Mouse (Mus musculus) C3H10T1/2 (cell line): ENCODE results near the gene Gm3055. TPM values are rescaled to one million over a fixed set of nuclear protein-coding genes. Genes with fewer than 3 reads are reported as not detected.

Experiments
- polyA plus RNA-seq, 2 experiments: library from polyadenylated mRNA; unstranded; fragments of >200 nt; fragmentation: generic; extraction: Trizol; gene quantifications; one replicate each; pipeline ENCODE4 v1.2.1; 2012; ENCODE audit warnings: missing spikeins in 2 of 2

Gene Gm3055
- polyA plus RNA-seq = under 1 TPM in 1 of 2 experiments, not detected in 1; 0.60 TPM

DNA sequence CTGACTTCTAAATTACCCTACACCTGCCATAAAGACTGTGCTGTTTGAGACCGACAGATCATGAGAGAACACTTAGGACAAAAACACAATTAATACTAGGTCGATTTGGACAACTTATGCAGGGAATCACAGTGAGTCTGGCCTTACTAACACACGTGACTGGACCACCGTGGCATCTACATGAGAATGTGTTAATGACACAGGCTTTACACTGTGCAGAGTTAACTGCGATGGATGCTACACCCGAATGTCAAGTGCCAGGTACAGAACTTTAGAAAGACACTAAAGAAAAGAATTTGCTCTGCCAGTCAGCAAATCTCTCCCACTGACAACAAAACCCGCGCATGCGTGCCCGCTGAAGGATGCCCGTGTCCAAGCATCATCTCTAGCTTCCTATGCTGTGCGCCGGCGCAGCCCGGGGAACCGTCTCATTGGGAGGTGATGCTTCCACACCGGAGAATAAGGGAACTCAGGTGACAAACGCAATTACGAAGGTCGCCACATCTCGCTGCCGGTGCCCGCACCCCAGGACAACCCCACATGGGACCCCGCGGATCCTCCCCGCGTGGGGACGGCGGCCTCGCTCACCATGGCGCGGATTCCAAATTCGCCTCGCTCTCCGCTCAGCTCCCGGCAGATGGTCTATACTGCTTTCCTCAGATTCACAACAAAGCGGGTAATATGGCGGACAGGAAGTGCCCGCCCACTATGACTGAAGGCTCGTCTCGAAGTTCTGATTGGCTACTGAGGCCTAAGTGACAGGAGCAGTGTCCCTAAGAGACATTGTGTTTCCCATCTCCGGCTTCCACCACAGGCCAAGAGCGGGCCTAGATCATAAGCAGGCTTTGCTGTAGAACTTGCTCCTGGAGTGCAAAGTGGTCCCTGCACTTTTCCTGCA lies at the start of gene Gm3055:
TSS of gene Gm3055 (minus strand) at position 656 of the 898 bp plus-strand sequence.

DNA sequence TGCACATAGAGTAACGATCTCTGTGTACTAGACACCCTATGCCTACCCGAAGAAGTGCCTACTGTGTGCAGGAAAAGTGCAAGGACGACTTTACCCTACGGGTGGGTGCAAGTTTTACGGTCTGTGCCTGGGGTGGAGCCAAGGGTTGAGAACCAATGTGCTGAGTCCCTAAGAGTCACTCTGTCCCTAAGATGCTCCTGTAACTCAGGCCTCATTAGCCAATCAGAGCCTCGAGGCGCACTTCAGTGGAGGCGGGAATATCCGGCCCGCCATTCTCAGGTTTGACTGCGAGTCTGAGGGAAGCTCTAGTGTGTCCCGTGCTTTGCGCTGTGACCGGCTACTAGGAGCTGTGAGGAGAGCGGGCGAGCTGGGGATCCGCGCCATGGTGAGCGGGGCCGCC lies 40.9 kb upstream of the Gm3055 start, which contains the start of gene Gm4767:
TSS of gene Gm4767 (plus strand) at position 288 of the 400 bp plus-strand sequence.

DNA sequence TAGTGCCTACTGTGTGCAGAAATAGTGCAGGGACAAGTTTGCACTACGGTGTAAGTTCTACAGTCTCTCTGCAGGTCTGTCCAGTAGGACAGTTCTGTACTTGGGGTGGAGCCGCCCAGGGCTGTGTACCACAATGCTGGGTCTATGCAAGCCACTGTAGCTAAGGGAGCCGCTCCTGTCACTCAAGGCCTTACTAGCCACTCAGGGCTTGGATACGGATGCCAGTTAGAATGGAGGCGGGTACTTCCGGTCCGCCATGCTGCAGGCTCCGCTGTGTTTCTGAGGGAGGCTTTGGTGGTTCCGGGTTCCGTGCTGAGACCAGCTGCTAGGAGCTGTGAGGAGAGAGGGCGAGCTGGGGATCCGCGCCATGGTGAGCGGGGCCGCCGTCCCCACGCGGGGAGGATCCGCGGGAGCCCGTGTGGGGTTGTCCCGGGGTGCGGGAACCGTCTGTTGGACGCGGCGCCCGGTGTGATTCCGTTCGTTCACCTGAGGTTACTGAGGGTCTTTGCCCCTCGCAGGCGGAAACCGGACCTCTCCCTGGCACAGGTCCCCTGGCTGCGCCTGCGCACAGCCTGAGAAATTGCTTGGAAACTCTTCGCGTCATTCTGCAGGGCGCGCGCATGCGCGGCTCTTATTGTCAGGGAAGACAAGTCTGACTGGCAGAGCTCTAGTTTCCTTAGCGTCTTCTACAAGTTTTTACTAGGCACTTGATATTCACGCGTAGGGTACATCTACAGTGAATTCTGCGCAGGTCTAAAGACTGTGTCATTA lies 66.2 kb downstream of the Gm3055 start, which contains the start of gene Zfp433:
TSS of gene Zfp433 (plus strand) at position 295 of the 771 bp plus-strand sequence.

Other genes with a start within 250 kb of the Gm3055 start
- under 1 TPM; 0.22 to 0.24 TPM for gene Gna15, start 246.9 kb downstream of the Gm3055 start, polyA plus RNA-seq
- gene Gna11, start 226.0 kb downstream of the Gm3055 start, polyA plus RNA-seq = 100 to 1,000 TPM; 106 to 118 TPM
- gene Aes, start 211.7 kb downstream of the Gm3055 start, polyA plus RNA-seq = 1,000 to 10,000 TPM; 1,359 to 1,572 TPM
- 100 to 1,000 TPM in 1 of 2 experiments, 1 to 10 TPM in 1; 6.0 to 202 TPM for gene Tle2, start 196.6 kb downstream of the Gm3055 start, polyA plus RNA-seq
- gene Tle6, start 170.1 kb downstream of the Gm3055 start, polyA plus RNA-seq = 10 to 100 TPM; 22.0 to 71.5 TPM
- gene BC025920, start 164.9 kb downstream of the Gm3055 start, polyA plus RNA-seq = 1 to 10 TPM in 1 of 2 experiments, under 1 TPM in 1; 0.25 to 1.0 TPM
- 10 to 100 TPM; 13.1 to 36.0 TPM for gene Sirt6, start 143.4 kb downstream of the Gm3055 start, polyA plus RNA-seq
- gene Ankrd24, start 142.6 kb downstream of the Gm3055 start, polyA plus RNA-seq = 10 to 100 TPM in 1 of 2 experiments, 1 to 10 TPM in 1; 4.7 to 18.1 TPM
- gene Gm10778, start 122.1 kb downstream of the Gm3055 start, polyA plus RNA-seq = under 1 TPM; 0.04 to 0.45 TPM
- 1 to 10 TPM in 1 of 2 experiments, under 1 TPM in 1; 0.08 to 1.1 TPM for gene Zfp433, start 66.3 kb downstream of the Gm3055 start, polyA plus RNA-seq
- under 1 TPM in 1 of 2 experiments, not detected in 1; 0.02 TPM for gene Gm4767, start 41.0 kb upstream of the Gm3055 start, polyA plus RNA-seq
- not detected for gene Gm32687, start 92.8 kb upstream of the Gm3055 start, polyA plus RNA-seq
- gene Zfp781, start 159.3 kb upstream of the Gm3055 start, polyA plus RNA-seq = under 1 TPM; 0.05 to 0.83 TPM